Mouse (Mus musculus) heart, embryonic 13.5 days (tissue): ENCODE measurements around the gene Pip4k2b. TPM values are rescaled to one million over a fixed set of nuclear protein-coding genes. Genes with fewer than 3 reads are reported as not detected.

ENCODE experiments used
- ATAC-seq: fragments of 200-750 bp; cut with Nextera tagmentation; 2 replicates; pipeline ENCODE4 v1.8.0; 2017; ENCODE audit warnings: moderate TSS enrichment; ENCODE audit not compliant: insufficient number of reproducible peaks, low FRiP score, low TSS enrichment; ENCODE audit errors: extremely low read depth
- H3K27ac ChIP-seq: fragments of 300-500 bp; sonication (generic); replicated peaks from 2 replicates; pipeline ENCODE4 v1.5.1; 2015; ENCODE audit warnings: moderate library complexity, mild to moderate bottlenecking, inconsistent platforms
- H3K27me3 ChIP-seq: fragments of 300-500 bp; sonication (generic); replicated peaks from 2 replicates; pipeline ENCODE4 v1.6.1; 2015; ENCODE audit warnings: mild to moderate bottlenecking, inconsistent platforms
- H3K36me3 ChIP-seq: fragments of 300-500 bp; sonication (generic); 2 replicates; pipeline ENCODE4 v1.6.1; 2015; ENCODE audit warnings: mild to moderate bottlenecking, inconsistent platforms
- H3K4me1 ChIP-seq: fragments of 300-500 bp; sonication (generic); 2 replicates; pipeline ENCODE4 v1.6.1; 2015; ENCODE audit warnings: inconsistent platforms
- H3K4me2 ChIP-seq: fragments of 300-500 bp; sonication (generic); 2 replicates; pipeline ENCODE4 v1.6.1; 2015; ENCODE audit warnings: inconsistent platforms, mild to moderate bottlenecking, moderate library complexity
- H3K4me3 ChIP-seq: fragments of 300-500 bp; sonication (generic); 2 replicates; pipeline ENCODE4 v1.5.1; 2015; ENCODE audit warnings: moderate library complexity, mild to moderate bottlenecking, inconsistent platforms
- H3K9ac ChIP-seq: fragments of 300-500 bp; sonication (generic); 2 replicates; pipeline ENCODE4 v1.6.1; 2015; ENCODE audit warnings: inconsistent platforms, mild to moderate bottlenecking, moderate library complexity
- H3K9me3 ChIP-seq: fragments of 300-500 bp; sonication (generic); 2 replicates; pipeline ENCODE4 v1.6.1; 2016; ENCODE audit warnings: inconsistent platforms
- WGBS: fragments of 180-500 bp; shearing (Covaris S2); methylation state at CpG from one replicate; pipeline ENCODE4 v1.1.7; 2015; ENCODE audit warnings: mixed read lengths; 5-methylcytosine and 5-hydroxymethylcytosine counted together
- polyA plus RNA-seq: library from polyadenylated mRNA; unstranded; fragments of >200 nt; fragmentation: Nextera tagmentation; extraction: Ambion mirVana; gene quantifications from 2 replicates; pipeline ENCODE4 v1.2.1, GENCODE M21; 2015

Gene Pip4k2b
- polyA plus RNA-seq, 1 experiment from 2014 or later: 1.0 TPM

GRCm38 (mm10) chr11:97685613-97686321 is 58.7 kb downstream of the Pip4k2b start, which contains the start of gene Cisd3:
Gene Cisd3 (plus strand): TSS chr11:97685826.
- Histone ChIP-seq H3K4me1 (peaks cover 39% of the 10 kb centered on the region), H3K27me3 (no peaks in the 10 kb centered on the region), H3K4me2 (peak within 1 kb of the TSS; percentile 77), H3K9me3 (no peaks in the 10 kb centered on the region), H3K9ac (peak within 1 kb of the TSS; percentile 77), H3K4me3 (peak within 1 kb of the TSS; percentile 50), H3K36me3 (peaks cover 50% of the 10 kb centered on the region), H3K27ac (peak within 1 kb of the TSS; percentile 77)
- WGBS: under 1% methylated on average over 43 of the region's 43 CpGs
- ATAC-seq: peak; percentile 85

GRCm38 (mm10) chr11:97684766-97685165 is 59.7 kb downstream of the Pip4k2b start:
- H3K27ac ChIP-seq: peak overlapping the region; percentile 77; the same call in 1 of the 2 replicates
- WGBS: 50% methylated on average over 7 of the region's 7 CpGs
- peaks cover 49% of the 10 kb centered on the region for H3K4me1 ChIP-seq
- peaks cover 50% of the 10 kb centered on the region for H3K36me3 ChIP-seq
- H3K9ac ChIP-seq: peak overlapping the region; percentile 77; the same call in 1 of the 2 replicates
- ATAC-seq: no peak
- no peak overlapping the region for H3K4me2 ChIP-seq
- H3K4me3 ChIP-seq: no peak overlapping the region
- H3K27me3 ChIP-seq: no peaks in the 10 kb centered on the region
- H3K9me3 ChIP-seq: no peaks in the 10 kb centered on the region

GRCm38 (mm10) chr11:97684063-97684680 is 60.3 kb downstream of the Pip4k2b start:
- no peak for ATAC-seq
- H3K9ac ChIP-seq: no peak overlapping the region
- H3K36me3 ChIP-seq: peaks cover 51% of the 10 kb centered on the region
- H3K9me3 ChIP-seq: no peaks in the 10 kb centered on the region
- H3K4me1 ChIP-seq: peaks cover 51% of the 10 kb centered on the region
- no peak overlapping the region for H3K4me2 ChIP-seq
- WGBS: 76% methylated on average over 6 of the region's 6 CpGs
- no peaks in the 10 kb centered on the region for H3K27me3 ChIP-seq
- H3K27ac ChIP-seq: no peak overlapping the region
- no peak overlapping the region for H3K4me3 ChIP-seq

- 0 out of 2 replicates have a peak overlapping the region, but pooled peaks have one; percentile 37 for H3K9ac ChIP-seq
- H3K4me1 ChIP-seq: peaks cover 50% of the 10 kb centered on the region
- WGBS: 51% methylated on average over 6 of the region's 6 CpGs
These were observed 61.9 kb downstream of the Pip4k2b start for GRCm38 (mm10) chr11:97682504-97683055.

GRCm38 (mm10) chr11:97680430-97680829 is 64.1 kb downstream of the Pip4k2b start:
- Histone ChIP-seq H3K27me3 (no peaks in the 10 kb centered on the region), H3K9ac (peak overlapping the region; percentile 16), H3K27ac (peak overlapping the region; percentile 25; the same call in 1 of the 2 replicates), H3K9me3 (no peaks in the 10 kb centered on the region), H3K4me1 (peaks cover 40% of the 10 kb centered on the region), H3K36me3 (peaks cover 77% of the 10 kb centered on the region), H3K4me3 (no peak overlapping the region), H3K4me2 (no peak overlapping the region)
- 0 out of 2 replicates have a peak, but pooled peaks have one; percentile 4 for ATAC-seq
- 72% methylated on average over 12 of the region's 12 CpGs for WGBS

More at GRCm38 (mm10) chr11:97682504-97683055, 61.9 kb downstream of the Pip4k2b start:
- H3K4me3 ChIP-seq: no peak overlapping the region
- H3K9me3 ChIP-seq: no peaks in the 10 kb centered on the region
- H3K27me3 ChIP-seq: no peaks in the 10 kb centered on the region
- no peak for ATAC-seq
- no peak overlapping the region for H3K4me2 ChIP-seq
- H3K27ac ChIP-seq: no peak overlapping the region; the same call in 1 of the 2 replicates
- peaks cover 55% of the 10 kb centered on the region for H3K36me3 ChIP-seq

GRCm38 (mm10) chr11:97678301-97678700 is 66.2 kb downstream of the Pip4k2b start:
- H3K4me1 ChIP-seq: peaks cover 32% of the 10 kb centered on the region
- H3K36me3 ChIP-seq: peaks cover 98% of the 10 kb centered on the region
- no peak overlapping the region for H3K27ac ChIP-seq
- no peaks in the 10 kb centered on the region for H3K9me3 ChIP-seq
- no peak for ATAC-seq
- peak overlapping the region; percentile 37; the same call in 1 of the 2 replicates for H3K9ac ChIP-seq
- H3K4me3 ChIP-seq: no peak overlapping the region
- H3K4me2 ChIP-seq: no peak overlapping the region
- 91% methylated on average over 15 of the region's 15 CpGs for WGBS
- no peaks in the 10 kb centered on the region for H3K27me3 ChIP-seq

- H3K4me1 ChIP-seq: peaks cover 32% of the 10 kb centered on the region
- no peaks in the 10 kb centered on the region for H3K9me3 ChIP-seq
- H3K4me2 ChIP-seq: no peak overlapping the region
- WGBS: 70% methylated on average over 8 of the region's 8 CpGs
- no peak overlapping the region for H3K4me3 ChIP-seq
- no peak overlapping the region for H3K27ac ChIP-seq
- no peak for ATAC-seq
- H3K36me3 ChIP-seq: peaks cover 99% of the 10 kb centered on the region
- H3K27me3 ChIP-seq: no peaks in the 10 kb centered on the region
- peak overlapping the region; percentile 37; the same call in 1 of the 2 replicates for H3K9ac ChIP-seq
These were observed 66.7 kb downstream of the Pip4k2b start for GRCm38 (mm10) chr11:97677842-97678241.

- Histone ChIP-seq H3K9me3 (no peaks in the 10 kb centered on the region), H3K9ac (no peak overlapping the region), H3K36me3 (peaks cover 99% of the 10 kb centered on the region), H3K4me3 (no peak overlapping the region), H3K4me2 (no peak overlapping the region), H3K27ac (no peak overlapping the region), H3K4me1 (peaks cover 30% of the 10 kb centered on the region), H3K27me3 (no peaks in the 10 kb centered on the region)
- WGBS: 77% methylated on average over 15 of the region's 15 CpGs
- ATAC-seq: no peak
These were observed 67.1 kb downstream of the Pip4k2b start for GRCm38 (mm10) chr11:97677381-97677780.

- Histone ChIP-seq H3K27me3 (no peaks in the 10 kb centered on the region), H3K4me2 (no peak overlapping the region), H3K9me3 (no peaks in the 10 kb centered on the region), H3K27ac (no peak overlapping the region), H3K4me1 (peaks cover 21% of the 10 kb centered on the region), H3K9ac (0 out of 2 replicates have a peak overlapping the region, but pooled peaks have one; percentile 3), H3K36me3 (peaks cover 99% of the 10 kb centered on the region), H3K4me3 (no peak overlapping the region)
- no peak for ATAC-seq
- WGBS: 70% methylated on average over 15 of the region's 15 CpGs
These were observed 68.3 kb downstream of the Pip4k2b start for GRCm38 (mm10) chr11:97676050-97676754.

GRCm38 (mm10) chr11:97673148-97673547 is 71.4 kb downstream of the Pip4k2b start:
- H3K9me3 ChIP-seq: no peaks in the 10 kb centered on the region
- H3K27ac ChIP-seq: no peak overlapping the region
- no peak overlapping the region for H3K4me3 ChIP-seq
- H3K27me3 ChIP-seq: no peaks in the 10 kb centered on the region
- 86% methylated on average over 11 of the region's 11 CpGs for WGBS
- no peak overlapping the region for H3K9ac ChIP-seq
- peaks cover 98% of the 10 kb centered on the region for H3K36me3 ChIP-seq
- peaks cover 39% of the 10 kb centered on the region for H3K4me1 ChIP-seq
- no peak overlapping the region for H3K4me2 ChIP-seq
- ATAC-seq: no peak

- no peak overlapping the region for H3K27ac ChIP-seq
- H3K4me2 ChIP-seq: no peak overlapping the region
- H3K4me1 ChIP-seq: peaks cover 40% of the 10 kb centered on the region
- 0 out of 2 replicates have a peak overlapping the region, but pooled peaks have one; percentile 76 for H3K9ac ChIP-seq
- H3K36me3 ChIP-seq: peaks cover 98% of the 10 kb centered on the region
- no peak overlapping the region for H3K4me3 ChIP-seq
- H3K9me3 ChIP-seq: no peaks in the 10 kb centered on the region
- no peaks in the 10 kb centered on the region for H3K27me3 ChIP-seq
- 68% methylated on average over 2 of the region's 2 CpGs for WGBS
- no peak for ATAC-seq
These were observed 73.4 kb downstream of the Pip4k2b start for GRCm38 (mm10) chr11:97671177-97671527.
